Mouse (Mus musculus) small intestine, adult 2 months (tissue): ENCODE data around the gene Irak4.

Experiments used
- CTCF ChIP-seq: fragments of 200-500 bp; IDR thresholded peaks from 2 replicates; pipeline ENCODE4 v1.5.1; 2012; ENCODE audit warnings: low read depth, mild to moderate bottlenecking, control low read depth, inconsistent platforms, low read length, moderate library complexity, mixed read lengths; ENCODE audit not compliant: insufficient replicate concordance, insufficient read length; ENCODE audit errors: extremely low read depth
- POLR2A ChIP-seq: fragments of 200-500 bp; IDR thresholded peaks from 2 replicates; pipeline ENCODE4 v1.6.1; 2012; ENCODE audit warnings: low read depth, mild to moderate bottlenecking, control low read depth, inconsistent platforms, low read length, moderate library complexity

GRCm38 (mm10) chr15:94572746-94573145 lies 29.3 kb downstream of the Irak4 start:
- TF ChIP-seq CTCF (no peak), POLR2A (no peak)
